Mouse (Mus musculus) A20 (cell line): ENCODE results near the gene Btbd35f17.
"Not testable (repeated sequence)": the region's sequence is repeated elsewhere in the genome, so short reads cannot be mapped to it uniquely, and the experiment has no call there.

Source experiments
- DNase-seq: peaks from one replicate; pipeline ENCODE4 v3.0.0-alpha.2; 2011; ENCODE audit warnings: low read depth, low spot score

Gene Btbd35f17

GRCm38 (mm10) chrX:4370336-4370735, at the start of gene Btbd35f17:
TSS of gene Btbd35f17 (plus strand) at chrX:4370636.
- not testable (repeated sequence) for DNase-seq
